Mouse (Mus musculus): Measurements from ENCODE around the gene Hspb1.
A peak's percentile ranks its signal among the peaks of the same experiment; 100 is the strongest.

Gene Hspb1

GRCm38 (mm10) chr5:135887675-135888102 lies at the start of gene Hspb1:
Gene Hspb1 (plus strand): TSS chr5:135887919.
- no peak for DNase-seq (ENCODE audit: low read depth in 2 of 2, low spot score in 2 of 2)

DNA sequence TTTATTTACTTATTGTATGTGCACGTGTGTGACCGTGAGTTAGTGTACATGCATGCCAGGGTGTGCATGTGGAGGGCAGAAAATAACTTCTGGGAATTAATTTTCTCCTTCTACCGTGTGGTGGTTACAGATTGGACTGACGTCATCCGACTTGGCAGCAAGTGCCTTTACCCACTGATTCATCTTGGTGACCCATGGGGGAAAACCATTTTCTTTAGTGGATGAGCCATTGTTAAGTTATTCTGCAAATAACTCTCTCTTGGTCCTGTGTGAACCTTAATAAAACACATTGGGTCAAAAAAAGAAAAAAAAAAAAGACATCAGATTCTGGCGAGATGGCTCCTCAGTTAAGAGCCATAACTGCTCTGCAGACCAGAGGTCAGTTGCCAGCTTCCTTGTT lies 46.1 kb upstream of the Hspb1 start:
- DNase-seq (ENCODE audit: low read depth in 2 of 2, low spot score in 2 of 2), result no peak

GRCm38 (mm10) chr5:135843418-135843817 lies 44.3 kb upstream of the Hspb1 start:
- DNase-seq (ENCODE audit: low read depth in 2 of 2, low spot score in 2 of 2), result no peak

- DNase-seq (ENCODE audit: low read depth in 2 of 2, low spot score in 2 of 2), result no peak
These were observed 41.9 kb upstream of the Hspb1 start for GRCm38 (mm10) chr5:135845676-135846320.

DNA sequence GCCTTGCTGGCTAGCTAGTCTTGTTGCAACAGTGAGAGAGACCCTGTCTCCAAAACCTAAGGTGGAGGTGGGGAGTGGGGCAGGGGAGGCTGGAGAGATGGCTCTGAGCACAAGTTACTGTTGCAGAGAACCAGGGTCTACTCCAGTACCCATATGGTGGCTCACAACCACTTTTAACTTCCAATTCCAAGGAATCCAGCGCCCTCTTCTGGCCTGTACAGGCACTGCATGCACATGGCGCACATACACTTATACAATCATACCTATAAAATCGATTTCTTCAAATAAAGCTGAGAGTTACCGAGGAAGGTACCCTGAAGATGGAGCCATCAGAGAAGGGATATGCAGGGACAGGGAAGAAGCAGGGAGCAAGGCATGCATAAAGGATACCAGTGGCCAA lies 40.3 kb upstream of the Hspb1 start:
- no peak for DNase-seq (ENCODE audit: low read depth in 2 of 2, low spot score in 2 of 2)

GRCm38 (mm10) chr5:135847881-135848280 lies 39.8 kb upstream of the Hspb1 start:
- no peak for DNase-seq (ENCODE audit: low read depth in 2 of 2, low spot score in 2 of 2)

DNA sequence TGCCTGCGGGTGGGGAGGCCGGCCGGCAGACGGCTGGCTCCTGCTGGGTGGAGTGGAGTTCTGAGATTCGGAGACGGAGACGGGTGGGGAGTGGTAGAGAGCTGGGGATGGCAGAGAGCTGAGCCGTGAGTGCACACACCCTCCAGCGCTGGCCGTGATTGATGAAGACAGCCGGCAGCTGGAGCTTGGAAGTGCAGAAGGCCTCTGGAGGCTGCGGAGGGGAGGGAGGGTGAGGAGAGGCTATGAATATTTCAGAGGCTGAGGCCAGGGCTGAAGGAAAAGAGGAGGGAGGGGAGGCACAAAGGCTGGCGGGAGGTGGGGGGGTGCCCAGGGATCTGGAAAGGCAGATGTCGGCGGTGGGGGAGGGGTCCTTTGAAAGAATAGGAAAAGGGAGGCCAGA lies 36.7 kb upstream of the Hspb1 start:
- DNase-seq (ENCODE audit: low read depth in 2 of 2, low spot score in 2 of 2), result no peak

DNA sequence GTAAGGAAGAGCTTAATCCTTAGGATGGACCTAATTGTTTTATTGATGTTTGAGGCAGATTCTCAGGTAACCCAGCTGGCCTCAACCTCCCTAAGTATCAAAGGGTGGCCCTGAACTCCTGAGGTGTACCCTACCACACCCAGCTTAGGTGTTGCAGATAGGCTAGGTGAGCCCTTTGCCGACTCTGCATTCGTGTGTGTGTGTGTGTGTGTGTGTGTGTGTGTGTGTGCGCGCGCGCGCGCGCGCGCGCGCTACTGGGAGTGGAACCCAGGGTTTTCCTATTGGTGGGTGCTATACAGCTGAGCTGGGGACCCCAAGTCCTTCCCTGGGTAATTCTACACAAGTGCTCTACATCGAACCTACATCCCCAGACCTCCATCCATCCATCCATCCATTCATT lies 36.2 kb upstream of the Hspb1 start:
- no peak for DNase-seq (ENCODE audit: low read depth in 2 of 2, low spot score in 2 of 2)

DNA sequence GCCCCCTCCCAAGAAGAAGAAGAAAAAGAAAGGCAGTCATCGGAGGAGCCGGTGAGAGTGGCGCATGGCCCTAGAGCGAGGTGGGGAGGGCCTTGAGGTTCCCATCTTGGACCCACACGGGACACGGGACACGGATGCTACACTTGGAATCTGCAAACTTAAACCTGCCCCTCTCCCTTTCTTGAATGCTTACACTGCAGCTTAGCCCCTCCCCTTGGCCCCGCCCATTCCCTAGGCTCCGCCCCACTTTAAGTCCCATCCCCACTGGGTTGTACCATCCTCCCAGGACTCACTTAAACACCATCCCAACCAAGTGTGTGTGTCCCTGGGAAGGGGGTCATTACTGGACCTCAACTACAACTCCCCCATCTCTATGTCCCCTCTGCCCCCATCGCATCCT lies 35.3 kb upstream of the Hspb1 start:
- no peak for DNase-seq (ENCODE audit: low read depth in 2 of 2, low spot score in 2 of 2)

GRCm38 (mm10) chr5:135853731-135854130 lies 34.0 kb upstream of the Hspb1 start:
- no peak for DNase-seq (ENCODE audit: low read depth in 2 of 2, low spot score in 2 of 2)

DNA sequence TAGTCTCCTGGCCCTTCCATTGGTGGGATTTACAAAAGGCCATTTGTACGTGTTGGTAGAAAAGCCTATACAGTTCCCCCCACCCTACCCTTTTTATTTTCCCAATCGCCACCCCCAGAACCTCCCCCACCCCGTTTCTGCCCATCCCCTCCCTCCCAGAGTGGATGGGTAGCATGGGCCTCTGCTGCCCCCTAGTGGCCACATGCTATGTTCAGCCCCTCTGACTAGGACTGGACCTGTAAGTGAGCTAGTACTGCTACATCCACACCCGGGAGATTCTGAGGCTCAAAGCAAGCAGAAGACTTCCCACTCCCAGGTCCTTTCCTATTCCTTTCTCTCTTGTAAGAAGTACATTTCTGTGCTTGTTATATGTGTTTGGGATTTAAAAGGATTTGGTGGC lies 32.6 kb upstream of the Hspb1 start:
- peak; percentile 51 to 53 for DNase-seq (ENCODE audit: low read depth in 2 of 2, low spot score in 2 of 2)

DNA sequence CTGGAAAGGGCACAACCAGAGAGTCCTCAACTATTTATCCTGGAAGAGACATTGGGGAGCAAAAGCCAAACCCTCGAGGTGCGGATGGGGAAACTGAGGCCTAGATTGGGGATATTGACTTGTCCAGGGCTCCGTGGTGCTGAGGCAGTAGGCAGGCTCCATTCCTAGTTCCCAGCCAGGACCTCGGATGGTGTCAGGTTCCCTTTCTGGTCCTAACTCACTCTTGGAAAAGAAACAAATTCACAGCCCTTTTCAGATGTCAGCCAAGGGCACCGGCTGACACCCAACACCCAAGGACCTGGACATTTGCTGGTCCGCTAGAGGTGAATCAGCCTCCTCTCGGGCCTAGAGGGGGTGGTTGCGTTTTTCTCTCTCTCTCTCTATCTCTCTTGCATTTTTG lies 21.1 kb upstream of the Hspb1 start:
- DNase-seq (ENCODE audit: low read depth in 2 of 2, low spot score in 2 of 2), result no peak

GRCm38 (mm10) chr5:135867637-135868593 lies 19.8 kb upstream of the Hspb1 start:
- DNase-seq (ENCODE audit: low read depth in 2 of 2, low spot score in 2 of 2), result no peak

GRCm38 (mm10) chr5:135868653-135869052 lies 19.1 kb upstream of the Hspb1 start:
- DNase-seq (ENCODE audit: low read depth in 2 of 2, low spot score in 2 of 2), result no peak

- DNase-seq (ENCODE audit: low read depth in 2 of 2, low spot score in 2 of 2), result no peak
These were observed 17.9 kb upstream of the Hspb1 start for GRCm38 (mm10) chr5:135869661-135870423.

GRCm38 (mm10) chr5:135870505-135870904 lies 17.2 kb upstream of the Hspb1 start:
- no peak for DNase-seq (ENCODE audit: low read depth in 2 of 2, low spot score in 2 of 2)

DNA sequence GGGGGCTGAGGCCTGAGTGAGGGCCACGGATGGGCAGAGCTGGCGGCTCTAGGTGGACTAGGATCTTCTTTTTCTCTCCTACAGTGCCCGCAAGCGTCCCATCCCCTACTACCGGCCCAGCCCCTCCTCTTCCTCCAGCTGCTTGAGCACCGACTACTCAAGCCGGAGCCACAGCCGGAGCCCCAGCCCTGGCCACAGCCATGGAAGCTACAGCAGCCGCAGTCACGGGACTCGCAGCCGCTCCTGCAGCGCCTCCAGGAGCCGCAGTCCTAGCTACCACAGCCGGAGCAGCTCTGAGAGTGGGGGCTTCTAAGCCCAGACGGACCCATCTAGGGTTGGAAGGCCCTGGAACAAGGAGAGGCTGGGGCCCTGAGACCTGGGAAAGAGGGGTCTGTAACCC lies 14.7 kb upstream of the Hspb1 start:
- no peak for DNase-seq (ENCODE audit: low read depth in 2 of 2, low spot score in 2 of 2)

- DNase-seq (ENCODE audit: low read depth in 2 of 2, low spot score in 2 of 2), result no peak
These were observed 14.0 kb upstream of the Hspb1 start for GRCm38 (mm10) chr5:135873753-135874152.

DNA sequence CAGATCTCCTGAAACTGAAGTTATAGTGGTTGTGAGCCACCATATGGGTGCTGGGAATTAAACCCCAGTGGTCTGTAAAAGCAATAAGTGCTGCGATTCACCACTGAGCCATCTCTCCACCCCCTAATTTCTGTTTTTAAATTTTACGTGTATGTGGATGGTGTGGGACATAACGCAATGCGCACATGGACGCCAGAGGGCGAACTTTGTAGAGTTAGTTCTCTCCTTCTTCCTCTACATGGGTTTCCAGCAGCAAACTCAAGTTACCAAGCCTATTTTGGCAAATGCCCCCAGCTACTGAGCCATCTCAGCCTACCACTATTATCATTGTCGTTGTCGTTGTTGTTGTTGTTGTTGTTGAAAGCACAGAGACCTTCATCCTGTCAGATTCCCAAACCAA lies 10.5 kb upstream of the Hspb1 start:
- peak in 1 of 2 experiments; percentile 34 for DNase-seq (ENCODE audit: low read depth in 2 of 2, low spot score in 2 of 2)

- peak in 1 of 2 experiments; percentile 16 for DNase-seq (ENCODE audit: low read depth in 2 of 2, low spot score in 2 of 2)
These were observed 9.9 kb upstream of the Hspb1 start for GRCm38 (mm10) chr5:135877831-135878231.

DNA sequence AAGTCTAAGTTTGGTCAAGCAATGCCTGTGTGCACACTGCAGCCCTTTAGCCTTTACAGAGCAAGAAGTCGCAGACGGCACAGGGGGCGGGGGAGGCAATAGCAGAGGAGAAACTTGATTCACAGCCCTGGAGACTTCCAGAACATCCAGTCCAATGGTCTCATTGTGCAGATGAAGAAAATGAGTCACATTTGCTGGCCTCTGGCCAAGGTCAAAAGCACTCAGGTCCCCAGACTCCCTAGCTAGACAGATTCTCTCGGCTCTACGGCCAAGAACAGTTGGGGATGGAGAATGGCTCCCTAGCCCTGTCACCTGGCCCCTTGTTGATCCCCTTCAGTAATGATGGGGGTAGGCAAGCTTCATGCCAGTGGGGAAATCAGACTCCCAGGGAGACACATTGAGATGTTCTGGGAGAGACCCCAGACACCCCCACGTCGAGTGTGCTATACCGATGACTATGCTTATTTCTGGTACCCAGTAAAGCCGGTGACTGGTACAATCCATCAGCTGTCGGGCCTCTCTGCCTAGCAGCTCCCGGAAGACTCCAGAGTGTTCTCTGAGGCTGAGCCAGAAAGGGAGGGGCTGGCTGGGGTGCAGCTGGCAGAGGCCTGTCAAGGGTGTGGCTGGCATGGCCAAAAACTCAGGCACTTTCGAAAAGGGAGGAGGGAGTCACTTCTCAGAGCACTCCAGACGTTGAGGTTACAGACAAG lies 8.1 kb upstream of the Hspb1 start:
- no peak for DNase-seq (ENCODE audit: low read depth in 2 of 2, low spot score in 2 of 2)

All from CD8-positive naive resting alpha-beta T cell, adult 2 months (primary cell).